Mouse (Mus musculus) granulocyte monocyte progenitor cell, adult 5-6 weeks (primary cell): Measurements from ENCODE around the gene C030005K15Rik. TPM values are rescaled to one million over a fixed set of nuclear protein-coding genes. Genes with fewer than 3 reads are reported as not detected.

Experiments used
- total RNA-seq, 2 experiments: library from RNA; stranded (forward) in 1 of 2; stranded (reverse) in 1 of 2; fragments of 200-712, 200-1000 nt in 1 of 2; fragments of >200 nt in 1 of 2; fragmentation: Nextera tagmentation in 1 of 2; gene quantifications; 2 replicates each; pipeline ENCODE4 v1.2.3; 2014 to 2017

The C030005K15Rik gene
- total RNA-seq, 2 experiments from 2014 or later = not detected

Other genes with a start within 250 kb of the C030005K15Rik start
- gene Dcn, start 247.1 kb downstream of the C030005K15Rik start, total RNA-seq (2014; fragmentation: Nextera tagmentation) = not detected in 2 replicates
- not detected in 2 replicates for gene Dcn, start 247.1 kb downstream of the C030005K15Rik start, total RNA-seq (2017)
- not detected in 2 replicates for gene Lum, start 161.6 kb downstream of the C030005K15Rik start, total RNA-seq (2014; fragmentation: Nextera tagmentation)
- not detected in 2 replicates for gene Lum, start 161.6 kb downstream of the C030005K15Rik start, total RNA-seq (2017)
- not detected in 2 replicates for gene Kera, start 119.9 kb downstream of the C030005K15Rik start, total RNA-seq (2014; fragmentation: Nextera tagmentation)
- not detected in 2 replicates for gene Kera, start 119.9 kb downstream of the C030005K15Rik start, total RNA-seq (2017)
- not detected in 2 replicates for gene Epyc, start 82.7 kb downstream of the C030005K15Rik start, total RNA-seq (2014; fragmentation: Nextera tagmentation)
- not detected in 2 replicates for gene Epyc, start 82.7 kb downstream of the C030005K15Rik start, total RNA-seq (2017)
- gene Ccer1, start 33.7 kb downstream of the C030005K15Rik start, total RNA-seq (2014; fragmentation: Nextera tagmentation) = not detected in 2 replicates
- not detected in 2 replicates for gene Ccer1, start 33.7 kb downstream of the C030005K15Rik start, total RNA-seq (2017)